ENCODE assay signal across 29 mouse cellular contexts in the genomic region with DNA sequence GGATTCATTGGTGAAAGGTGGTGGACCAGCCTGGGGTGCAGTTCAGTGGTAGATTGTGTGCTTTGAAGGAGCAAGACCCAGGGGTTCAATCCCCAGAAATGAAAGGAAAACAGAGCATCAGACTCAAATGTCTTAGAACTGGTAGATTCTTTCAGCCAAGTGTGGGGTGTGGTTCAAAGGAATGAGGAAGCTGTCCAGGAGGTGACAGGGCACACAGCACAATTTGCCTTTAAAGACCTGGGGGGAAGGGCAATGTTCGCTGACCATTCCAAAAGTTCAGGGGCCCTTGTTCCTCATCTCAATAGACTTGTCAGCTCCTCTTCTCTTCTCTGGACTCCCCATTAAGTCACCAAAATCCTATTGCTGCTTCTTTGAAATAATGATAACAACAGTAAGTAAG. TPM values are rescaled to one million over a fixed set of nuclear protein-coding genes. Genes with fewer than 3 reads are reported as not detected.
DNase-seq lines count a peak whose midpoint lies in the region; ATAC-seq and TF ChIP-seq lines count a peak whose summit lies in the region.
"Had no signal": no experiment of that assay in that cellular context is flagged by ENCODE, and none has a peak within 500 bp of the region (broad histone marks: within the 10 kb centered on the region; RNA-seq: fewer than 3 reads in every experiment).

No protein-coding gene starts in this region.

- H3K9ac ChIP-seq in midbrain, postnatal 0 days (replicated peaks; ENCODE audit: low read length, poor library complexity, severe bottlenecking) = no peak overlapping the region
- H3K9ac ChIP-seq: embryonic facial prominence, embryonic 13.5 days; forebrain, embryonic 13.5 days; hindbrain, embryonic 14.5 days; limb, embryonic 12.5 days; liver, postnatal 0 days; midbrain, embryonic 13.5 days; neural tube, embryonic 13.5 days; stomach, embryonic 15.5 days had no signal

- peaks cover 28% of the 10 kb centered on the region for H3K4me1 ChIP-seq in embryonic facial prominence, embryonic 10.5 days
- no peaks in the 10 kb centered on the region; the same call in 1 of the 2 replicates for H3K4me1 ChIP-seq in midbrain, postnatal 0 days (ENCODE audit: insufficient read depth, low read length)

- peaks cover 50% of the 10 kb centered on the region for H3K27me3 ChIP-seq in embryonic facial prominence, embryonic 10.5 days (replicated peaks; ENCODE audit: low read depth, poor library complexity, severe bottlenecking)
- no peaks in the 10 kb centered on the region for H3K27me3 ChIP-seq in midbrain, postnatal 0 days (ENCODE audit: insufficient read depth, low read length)

- ATAC-seq in common myeloid progenitor, adult 5-6 weeks (replicated peaks; ENCODE audit: low read depth, poor library complexity, severe bottlenecking) = 0 out of 2 replicates have a peak, but pooled peaks have one; percentile 23
- ATAC-seq in megakaryocyte, adult 5-6 weeks (ENCODE audit: poor library complexity, severe bottlenecking) = peak; percentile 60
- ATAC-seq in midbrain, postnatal 0 days (ENCODE audit: low FRiP score) = no peak
- ATAC-seq: forebrain, embryonic 13.5 days; inflammation-experienced regulatory T-cells, adult 6 months; liver, postnatal 0 days; midbrain, embryonic 13.5 days had no signal

- no peak overlapping the region for H3K4me2 ChIP-seq in midbrain, postnatal 0 days (ENCODE audit: low read depth, low read length, poor library complexity, severe bottlenecking)
- H3K4me2 ChIP-seq: embryonic facial prominence, embryonic 13.5 days; forebrain, embryonic 13.5 days; hindbrain, embryonic 14.5 days; limb, embryonic 12.5 days; liver, embryonic 11.5 days; midbrain, embryonic 13.5 days; neural tube, embryonic 13.5 days; stomach, embryonic 15.5 days had no signal

- no peaks in the 10 kb centered on the region for H3K36me3 ChIP-seq in embryonic facial prominence, embryonic 10.5 days (replicated peaks)
- no peaks in the 10 kb centered on the region for H3K36me3 ChIP-seq in midbrain, postnatal 0 days (ENCODE audit: insufficient read depth, low read length)
- H3K36me3 ChIP-seq: embryonic facial prominence, embryonic 13.5 days; heart, embryonic 10.5 days; limb, embryonic 12.5 days; midbrain, embryonic 13.5 days; neural tube, embryonic 13.5 days; stomach, embryonic 15.5 days had no signal

- WGBS in embryonic facial prominence, embryonic 10.5 days = 66% methylated on average over 1 of the region's 1 CpGs
- WGBS in midbrain, postnatal 0 days = 73% methylated on average over 1 of the region's 1 CpGs

- TF ChIP-seq CTCF in midbrain, postnatal 0 days (IDR thresholded peaks at IDR 0.05) = no peak

- peak; percentile 34 for DNase-seq in urinary bladder, postnatal 14 days (ENCODE audit: low spot score)
- no peak for DNase-seq in urinary bladder, postnatal 36 days (ENCODE audit: low spot score in 2 of 2)
- DNase-seq in embryonic facial prominence, embryonic 10.5 days (ENCODE audit: low spot score) = no peak
- DNase-seq in left cerebral cortex, postnatal 10 days (ENCODE audit: extremely low spot score in 1 of 2, low spot score in 2 of 2) = no peak
- no peak for DNase-seq in midbrain, postnatal 0 days (ENCODE audit: low spot score)
- DNase-seq: adrenal gland, adult 2 months; cerebellum, adult 18-20 months; cerebellum, postnatal 14 days; gastrocnemius, adult 2 months; heart, postnatal 4 days; kidney, adult 8-10 months; kidney, postnatal 10 days; liver, postnatal 0 days; right cerebral cortex, postnatal 4 days; thymus, postnatal 4 days had no signal

- intact Hi-C loops in left cerebral cortex, postnatal 10 days (cut with DNase I) = no loop called here

- no peak overlapping the region for H3K27ac ChIP-seq in embryonic facial prominence, embryonic 10.5 days (replicated peaks)
- no peak overlapping the region for H3K27ac ChIP-seq in midbrain, postnatal 0 days (ENCODE audit: low read depth, low read length)
- H3K27ac ChIP-seq: embryonic facial prominence, embryonic 13.5 days; forebrain, embryonic 13.5 days; heart, embryonic 10.5 days; hindbrain, embryonic 14.5 days; limb, embryonic 12.5 days; midbrain, embryonic 13.5 days; neural tube, embryonic 13.5 days; stomach, embryonic 15.5 days had no signal

- H3K4me3 ChIP-seq in embryonic facial prominence, embryonic 10.5 days = no peak overlapping the region
- no peak overlapping the region for H3K4me3 ChIP-seq in midbrain, postnatal 0 days (ENCODE audit: low read depth, low read length)
- H3K4me3 ChIP-seq: embryonic facial prominence, embryonic 13.5 days; erythroblast, embryonic 14.5 days; forebrain, embryonic 13.5 days; gastrocnemius, adult 2 months; heart, embryonic 10.5 days; limb, embryonic 12.5 days; megakaryocyte, embryonic 14.5 days; midbrain, embryonic 13.5 days; neural tube, embryonic 13.5 days; stomach, embryonic 15.5 days had no signal

- H3K9me3 ChIP-seq in embryonic facial prominence, embryonic 10.5 days = no peaks in the 10 kb centered on the region
- no peaks in the 10 kb centered on the region for H3K9me3 ChIP-seq in midbrain, postnatal 0 days (ENCODE audit: low read length)
- H3K9me3 ChIP-seq: embryonic facial prominence, embryonic 13.5 days; forebrain, embryonic 13.5 days; heart, embryonic 10.5 days; limb, embryonic 12.5 days; megakaryocyte, embryonic 14.5 days; midbrain, embryonic 13.5 days; neural tube, embryonic 13.5 days; stomach, embryonic 15.5 days had no signal

RNA-seq across cellular contexts. Expression of a gene that starts 3.5 kb away (rescaled TPM):
- 0.34 and 1.3 TPM in 2 replicates for total RNA-seq in common myeloid progenitor, adult 5-6 weeks (2017)
- total RNA-seq in megakaryocyte, adult 5-6 weeks (2015) = 0.71 and 0.98 TPM in 2 replicates
- total RNA-seq in megakaryocyte, adult 5-6 weeks (2017) = 0.48 and 0.69 TPM in 2 replicates
- polyA plus RNA-seq in embryonic facial prominence, embryonic 10.5 days (2016; fragmentation: Nextera tagmentation; extraction: Ambion mirVana) = 1.2 and 1.6 TPM in 2 replicates
- 100 to 1,000 TPM; 269 to 284 TPM for total RNA-seq in left cerebral cortex, postnatal 10 days (2021)
- 261 and 263 TPM in 2 replicates for total RNA-seq in midbrain, postnatal 0 days (2014; rRNA removed)
- polyA plus RNA-seq in midbrain, postnatal 0 days (2015; fragmentation: Nextera tagmentation; extraction: Ambion mirVana) = 12.7 and 12.9 TPM in 2 replicates

Comparison
In these comparisons a context has a peak if more than half of its experiments do, and no peak if none do; other contexts are left out.
1. RNA of a gene that starts 3.5 kb away (total RNA-seq): 269 to 284 TPM in left cerebral cortex, postnatal 10 days and 261 to 263 TPM in midbrain, postnatal 0 days; 0.34 to 1.3 TPM in common myeloid progenitor, adult 5-6 weeks and 0.48 to 0.98 TPM in megakaryocyte, adult 5-6 weeks; every median in the first group is over 100 times any median in the second.